Mouse (Mus musculus) ovary, postnatal 14 days (tissue): ENCODE measurements around the gene Pdia2.

Experiments
- DNase-seq: peaks from one replicate; pipeline ENCODE4 v3.0.0; 2022; ENCODE audit warnings: low spot score

The Pdia2 gene

GRCm38 (mm10) chr17:26198892-26199291 lies at the start of gene Pdia2:
Pdia2 (minus strand) TSS chr17:26199087.
- no peak for DNase-seq

- DNase-seq: peak; percentile 91
These were observed 45.4 kb upstream of the Pdia2 start, which contains the start of gene Fam234a for GRCm38 (mm10) chr17:26244101-26244841. Fam234a (minus strand) TSS chr17:26244242.

GRCm38 (mm10) chr17:26243471-26244100 lies 44.7 kb upstream of the Pdia2 start:
- DNase-seq: no peak

- no peak for DNase-seq
These were observed 42.1 kb upstream of the Pdia2 start for GRCm38 (mm10) chr17:26240990-26241389.

GRCm38 (mm10) chr17:26240120-26240790 lies 41.4 kb upstream of the Pdia2 start:
- DNase-seq: no peak

GRCm38 (mm10) chr17:26239551-26239950 lies 40.7 kb upstream of the Pdia2 start:
- DNase-seq: no peak

GRCm38 (mm10) chr17:26237667-26238066 lies 38.8 kb upstream of the Pdia2 start:
- DNase-seq: no peak

- DNase-seq: no peak
These were observed 36.4 kb upstream of the Pdia2 start for GRCm38 (mm10) chr17:26235077-26235815.

- DNase-seq: no peak
These were observed 35.5 kb upstream of the Pdia2 start for GRCm38 (mm10) chr17:26234386-26234785.

- no peak for DNase-seq
These were observed 34.0 kb upstream of the Pdia2 start for GRCm38 (mm10) chr17:26232863-26233262.

GRCm38 (mm10) chr17:26231156-26231555 lies 32.3 kb upstream of the Pdia2 start:
- DNase-seq: no peak

GRCm38 (mm10) chr17:26229776-26230175 lies 30.9 kb upstream of the Pdia2 start:
- DNase-seq: no peak

- no peak for DNase-seq
These were observed 26.3 kb upstream of the Pdia2 start for GRCm38 (mm10) chr17:26225150-26225549.

- DNase-seq: no peak
These were observed 22.6 kb upstream of the Pdia2 start for GRCm38 (mm10) chr17:26221508-26221907.

- DNase-seq: no peak
These were observed 13.8 kb upstream of the Pdia2 start for GRCm38 (mm10) chr17:26212681-26213080.

- no peak for DNase-seq
These were observed 13.4 kb upstream of the Pdia2 start for GRCm38 (mm10) chr17:26212241-26212640.

- DNase-seq: no peak
These were observed 8.8 kb upstream of the Pdia2 start, which contains the start of gene Arhgdig for GRCm38 (mm10) chr17:26207686-26208085. Arhgdig (minus strand) TSS chr17:26207786.

- no peak for DNase-seq
These were observed 7.5 kb upstream of the Pdia2 start for GRCm38 (mm10) chr17:26206392-26206791.

- DNase-seq: no peak
These were observed 5.9 kb upstream of the Pdia2 start for GRCm38 (mm10) chr17:26204766-26205165.

GRCm38 (mm10) chr17:26203321-26203811 lies 4.5 kb upstream of the Pdia2 start:
- no peak for DNase-seq

GRCm38 (mm10) chr17:26202737-26203136 lies 3.9 kb upstream of the Pdia2 start, which contains the start of gene Rgs11:
Rgs11 (plus strand) TSS chr17:26202951.
- no peak for DNase-seq

- no peak for DNase-seq
These were observed 3.1 kb upstream of the Pdia2 start for GRCm38 (mm10) chr17:26201998-26202397.
